Mouse (Mus musculus) cortical plate, adult 2 months (tissue): ENCODE data around the gene Masp2. TPM values are rescaled to one million over a fixed set of nuclear protein-coding genes. Genes with fewer than 3 reads are reported as not detected.

Experiments used
- H3K27ac ChIP-seq: fragments of 200-500 bp; 2 replicates; pipeline ENCODE4 v1.5.1; 2012; ENCODE audit warnings: low read length, control low read depth, inconsistent platforms; ENCODE audit not compliant: insufficient read depth
- H3K4me1 ChIP-seq: fragments of 200-500 bp; 2 replicates; pipeline ENCODE4 v1.6.1; 2011; ENCODE audit warnings: low read length; ENCODE audit not compliant: control insufficient read depth, insufficient read depth
- H3K4me3 ChIP-seq: fragments of 200-500 bp; 2 replicates; pipeline ENCODE4 v1.5.1; 2011; ENCODE audit warnings: mild to moderate bottlenecking, low read length, control low read depth; ENCODE audit not compliant: insufficient read depth
- CTCF ChIP-seq: fragments of 200-500 bp; IDR thresholded peaks from 2 replicates; pipeline ENCODE4 v1.5.1; 2011; ENCODE audit warnings: mild to moderate bottlenecking, control low read depth, low read length; ENCODE audit not compliant: insufficient read depth; ENCODE audit errors: extremely low read depth
- POLR2A ChIP-seq: fragments of 200-500 bp; IDR thresholded peaks from 2 replicates; pipeline ENCODE4 v1.6.1; 2011; ENCODE audit warnings: mild to moderate bottlenecking, low read length, control low read depth; ENCODE audit not compliant: insufficient read depth; ENCODE audit errors: extremely low read depth
- polyA plus RNA-seq: library from polyadenylated mRNA; depleted of rRNA; stranded (reverse); fragments of >200 nt; gene quantifications from 2 replicates; pipeline ENCODE4 v1.2.3, GENCODE M21; 2012

Gene Masp2
- polyA plus RNA-seq, 1 experiment: 2.4 TPM

GRCm38 (mm10) chr4:148610631-148611364 lies 8.4 kb downstream of the Masp2 start:
- no peak overlapping the region for H3K4me3 ChIP-seq
- TF ChIP-seq CTCF (no peak), POLR2A (no peak)
- no peak overlapping the region for H3K27ac ChIP-seq
- H3K4me1 ChIP-seq: no peaks in the 10 kb centered on the region

- H3K27ac ChIP-seq: no peak overlapping the region
- H3K4me1 ChIP-seq: no peaks in the 10 kb centered on the region
- no peak overlapping the region for H3K4me3 ChIP-seq
- TF ChIP-seq CTCF: no peak
- TF ChIP-seq POLR2A: no peak
These were observed 10.2 kb downstream of the Masp2 start for GRCm38 (mm10) chr4:148612557-148612956.

- Histone ChIP-seq H3K27ac (no peak overlapping the region), H3K4me1 (no peaks in the 10 kb centered on the region), H3K4me3 (no peak overlapping the region)
- TF ChIP-seq CTCF (no peak), POLR2A (no peak)
These were observed 11.4 kb downstream of the Masp2 start for GRCm38 (mm10) chr4:148613738-148614137.

- H3K4me3 ChIP-seq: no peak overlapping the region
- peaks cover 3% of the 10 kb centered on the region; the same call in 1 of the 2 replicates for H3K4me1 ChIP-seq
- no peak overlapping the region for H3K27ac ChIP-seq
- TF ChIP-seq CTCF (no peak), POLR2A (no peak)
These were observed 17.5 kb downstream of the Masp2 start for GRCm38 (mm10) chr4:148619805-148620204.

- no peak for TF ChIP-seq CTCF
- no peak for TF ChIP-seq POLR2A
- no peak overlapping the region for H3K4me3 ChIP-seq
- H3K4me1 ChIP-seq: peaks cover 3% of the 10 kb centered on the region
- H3K27ac ChIP-seq: no peak overlapping the region
These were observed 18.4 kb downstream of the Masp2 start for GRCm38 (mm10) chr4:148620718-148621117.

- peaks cover 3% of the 10 kb centered on the region for H3K4me1 ChIP-seq
- no peak overlapping the region for H3K27ac ChIP-seq
- H3K4me3 ChIP-seq: no peak overlapping the region
- TF ChIP-seq POLR2A (no peak), CTCF (no peak)
These were observed 20.1 kb downstream of the Masp2 start for GRCm38 (mm10) chr4:148622485-148622884.

- Histone ChIP-seq H3K27ac (no peak overlapping the region), H3K4me1 (peaks cover 3% of the 10 kb centered on the region), H3K4me3 (no peak overlapping the region)
- TF ChIP-seq POLR2A (no peak), CTCF (no peak)
These were observed 21.3 kb downstream of the Masp2 start for GRCm38 (mm10) chr4:148623609-148624008.

- Histone ChIP-seq H3K27ac (no peak overlapping the region), H3K4me1 (peaks cover 3% of the 10 kb centered on the region), H3K4me3 (no peak overlapping the region; the same call in 1 of the 2 replicates)
- TF ChIP-seq POLR2A: no peak
- no peak for TF ChIP-seq CTCF
These were observed 22.7 kb downstream of the Masp2 start for GRCm38 (mm10) chr4:148625010-148625409.

GRCm38 (mm10) chr4:148625756-148626622 lies 23.6 kb downstream of the Masp2 start:
- Histone ChIP-seq H3K27ac (peak overlapping the region; percentile 79), H3K4me3 (peak overlapping the region; percentile 59), H3K4me1 (peaks cover 3% of the 10 kb centered on the region)
- TF ChIP-seq CTCF (no peak), POLR2A (no peak)

GRCm38 (mm10) chr4:148626623-148627185 lies 24.4 kb downstream of the Masp2 start, which contains the start of gene Tardbp:
TSS of gene Tardbp (minus strand) at chr4:148627019.
- TF ChIP-seq POLR2A (peak; percentile 95), CTCF (no peak)
- Histone ChIP-seq H3K4me1 (peaks cover 3% of the 10 kb centered on the region), H3K27ac (peak within 1 kb of the TSS; percentile 81), H3K4me3 (peak within 1 kb of the TSS; percentile 59)
